Mouse (Mus musculus) R1 (cell line): ENCODE measurements around the gene Gm4133.
"Not testable (repeated sequence)": the region's sequence is repeated elsewhere in the genome, so short reads cannot be mapped to it uniquely, and the experiment has no call there.

Experiments used
- DNase-seq: peaks from one replicate; pipeline ENCODE4 v3.0.0-alpha.2; 2018; ENCODE audit warnings: low read depth, low spot score

Gm4133 gene

GRCm38 (mm10) chr7:20333965-20334364 lies at the start of gene Gm4133:
Gene Gm4133 (minus strand): TSS chr7:20334065.
- not testable (repeated sequence) for DNase-seq

DNA sequence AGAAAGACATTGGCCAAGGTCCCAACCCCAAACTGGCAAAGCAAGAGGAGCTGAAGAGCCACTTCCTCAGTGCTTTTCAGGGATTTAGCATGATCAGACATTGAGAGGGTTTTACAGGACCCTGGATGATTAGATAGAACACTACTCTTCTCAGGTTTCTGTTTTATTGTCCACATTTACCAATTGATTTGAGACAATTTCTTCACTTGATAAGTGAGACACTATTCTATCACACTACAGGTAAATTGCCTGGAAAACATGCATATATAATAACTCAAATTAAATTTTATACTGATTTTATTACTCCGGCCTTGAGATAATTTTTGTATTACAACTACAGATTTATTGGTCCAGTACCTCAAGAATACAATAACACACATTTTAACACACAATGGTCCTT lies 41.4 kb upstream of the Gm4133 start, which contains the start of gene Gm5728:
Gm5728 (minus strand) TSS at position 101 of the 400 bp plus-strand sequence.
- DNase-seq, result not testable (repeated sequence)
